Mouse (Mus musculus) intestine, embryonic 16.5 days (tissue): Measurements from ENCODE around the gene Fyn. TPM values are rescaled to one million over a fixed set of nuclear protein-coding genes. Genes with fewer than 3 reads are reported as not detected.
A peak's percentile ranks its signal among the peaks of the same experiment; 100 is the strongest.

Experiments used
- ATAC-seq: fragments of 200-750 bp; cut with Nextera tagmentation; 2 replicates; pipeline ENCODE4 v1.8.0; 2017; ENCODE audit warnings: moderate TSS enrichment, moderate library complexity
- H3K27ac ChIP-seq: fragments of 300-500 bp; sonication (generic); 2 replicates; pipeline ENCODE4 v1.5.1; 2014; ENCODE audit warnings: mild to moderate bottlenecking, low read length
- H3K27me3 ChIP-seq: fragments of 300-500 bp; sonication (generic); replicated peaks from 2 replicates; pipeline ENCODE4 v1.6.1; 2014; ENCODE audit warnings: low read length, control low read depth, mixed read lengths; ENCODE audit not compliant: control insufficient read depth, insufficient read depth
- H3K36me3 ChIP-seq: fragments of 300-500 bp; sonication (generic); 2 replicates; pipeline ENCODE4 v1.6.1; 2014; ENCODE audit warnings: low read length, control low read depth; ENCODE audit not compliant: control insufficient read depth, insufficient read depth
- H3K4me1 ChIP-seq: fragments of 300-500 bp; sonication (generic); 2 replicates; pipeline ENCODE4 v1.6.1; 2014; ENCODE audit warnings: low read length, control low read depth, mixed read lengths; ENCODE audit not compliant: control insufficient read depth, insufficient read depth
- H3K4me2 ChIP-seq: fragments of 300-500 bp; sonication (generic); 2 replicates; pipeline ENCODE4 v1.6.1; 2014; ENCODE audit warnings: low read depth, low read length, control low read depth
- H3K4me3 ChIP-seq: fragments of 300-500 bp; sonication (generic); 2 replicates; pipeline ENCODE4 v1.5.1; 2014; ENCODE audit warnings: mild to moderate bottlenecking, low read length
- H3K9ac ChIP-seq: fragments of 300-500 bp; sonication (generic); 2 replicates; pipeline ENCODE4 v1.6.1; 2014; ENCODE audit warnings: low read depth, low read length
- H3K9me3 ChIP-seq: fragments of 300-500 bp; sonication (generic); 2 replicates; pipeline ENCODE4 v1.6.1; 2016; ENCODE audit warnings: low read length, control low read depth; ENCODE audit not compliant: control insufficient read depth
- WGBS: fragments of 180-500 bp; shearing (Covaris S2); extraction: QIAGEN DNeasy Blood & Tissue Kit; methylation state at CpG from one replicate; pipeline ENCODE4 v1.1.7; 2014; 5-methylcytosine and 5-hydroxymethylcytosine counted together
- polyA plus RNA-seq: library from polyadenylated mRNA; unstranded; fragments of >200 nt; fragmentation: Nextera tagmentation; extraction: Ambion mirVana; gene quantifications from 2 replicates; pipeline ENCODE4 v1.2.1, GENCODE M21; 2015

Gene Fyn
- polyA plus RNA-seq, 1 experiment from 2014 or later, result 16.1 TPM

GRCm38 (mm10) chr10:39387556-39387955, 18.9 kb downstream of the Fyn start:
- H3K4me2 ChIP-seq, result no peak overlapping the region
- H3K4me1 ChIP-seq, result peaks cover 7% of the 10 kb centered on the region
- H3K9me3 ChIP-seq, result 0 out of 2 replicates have a peak, but pooled peaks cover 9% of the 10 kb centered on the region
- no peaks in the 10 kb centered on the region for H3K27me3 ChIP-seq
- ATAC-seq, result no peak
- no peak overlapping the region for H3K9ac ChIP-seq
- H3K36me3 ChIP-seq, result peaks cover 2% of the 10 kb centered on the region; the same call in 1 of the 2 replicates
- no peak overlapping the region for H3K4me3 ChIP-seq
- 78% methylated on average over 11 of the region's 11 CpGs for WGBS
- no peak overlapping the region for H3K27ac ChIP-seq

GRCm38 (mm10) chr10:39388144-39388543, 19.5 kb downstream of the Fyn start:
- 69% methylated on average over 3 of the region's 3 CpGs for WGBS
- H3K4me1 ChIP-seq, result peaks cover 7% of the 10 kb centered on the region
- no peaks in the 10 kb centered on the region for H3K27me3 ChIP-seq
- ATAC-seq, result no peak
- H3K27ac ChIP-seq, result no peak overlapping the region
- H3K4me3 ChIP-seq, result no peak overlapping the region
- no peak overlapping the region for H3K9ac ChIP-seq
- 0 out of 2 replicates have a peak, but pooled peaks cover 9% of the 10 kb centered on the region for H3K9me3 ChIP-seq
- H3K36me3 ChIP-seq, result peaks cover 2% of the 10 kb centered on the region; the same call in 1 of the 2 replicates
- H3K4me2 ChIP-seq, result no peak overlapping the region

GRCm38 (mm10) chr10:39389451-39389891, 20.8 kb downstream of the Fyn start:
- no peak overlapping the region for H3K9ac ChIP-seq
- peaks cover 2% of the 10 kb centered on the region; the same call in 1 of the 2 replicates for H3K36me3 ChIP-seq
- no peak overlapping the region for H3K4me2 ChIP-seq
- 74% methylated on average over 11 of the region's 11 CpGs for WGBS
- peaks cover 9% of the 10 kb centered on the region for H3K4me1 ChIP-seq
- no peak overlapping the region for H3K4me3 ChIP-seq
- ATAC-seq, result no peak
- H3K27me3 ChIP-seq, result no peaks in the 10 kb centered on the region
- H3K27ac ChIP-seq, result no peak overlapping the region
- 0 out of 2 replicates have a peak, but pooled peaks cover 9% of the 10 kb centered on the region for H3K9me3 ChIP-seq

- WGBS, result 86% methylated on average over 7 of the region's 7 CpGs
- Histone ChIP-seq H3K27ac (no peak overlapping the region), H3K36me3 (peaks cover 2% of the 10 kb centered on the region)
Measured at GRCm38 (mm10) chr10:39390541-39390940, 21.9 kb downstream of the Fyn start.

GRCm38 (mm10) chr10:39392900-39393483, 24.3 kb downstream of the Fyn start:
- Histone ChIP-seq H3K4me3 (no peak overlapping the region), H3K27ac (no peak overlapping the region), H3K4me2 (no peak overlapping the region), H3K36me3 (peaks cover 2% of the 10 kb centered on the region), H3K9me3 (0 out of 2 replicates have a peak, but pooled peaks cover 9% of the 10 kb centered on the region), H3K9ac (no peak overlapping the region), H3K27me3 (no peaks in the 10 kb centered on the region), H3K4me1 (0 out of 2 replicates have a peak, but pooled peaks cover 2% of the 10 kb centered on the region)
- WGBS, result 73% methylated on average over 6 of the region's 6 CpGs
- ATAC-seq, result peak; percentile 31; the same call in 1 of the 2 replicates

More at GRCm38 (mm10) chr10:39390541-39390940, 21.9 kb downstream of the Fyn start:
- Histone ChIP-seq H3K4me1 (peaks cover 9% of the 10 kb centered on the region), H3K9me3 (0 out of 2 replicates have a peak, but pooled peaks cover 9% of the 10 kb centered on the region), H3K27me3 (no peaks in the 10 kb centered on the region), H3K4me3 (no peak overlapping the region), H3K9ac (no peak overlapping the region), H3K4me2 (no peak overlapping the region)
- ATAC-seq, result no peak

- ATAC-seq, result no peak
- 92% methylated on average over 5 of the region's 5 CpGs for WGBS
- H3K27ac ChIP-seq, result no peak overlapping the region
- no peak overlapping the region for H3K9ac ChIP-seq
- 0 out of 2 replicates have a peak, but pooled peaks cover 2% of the 10 kb centered on the region for H3K4me1 ChIP-seq
- H3K27me3 ChIP-seq, result no peaks in the 10 kb centered on the region
- no peak overlapping the region for H3K4me3 ChIP-seq
- no peak overlapping the region for H3K4me2 ChIP-seq
- peaks cover 2% of the 10 kb centered on the region for H3K36me3 ChIP-seq
- 0 out of 2 replicates have a peak, but pooled peaks cover 9% of the 10 kb centered on the region for H3K9me3 ChIP-seq
Measured at GRCm38 (mm10) chr10:39395544-39395943, 26.9 kb downstream of the Fyn start.

GRCm38 (mm10) chr10:39398924-39399323, 30.3 kb downstream of the Fyn start:
- Histone ChIP-seq H3K27ac (no peak overlapping the region), H3K4me2 (no peak overlapping the region), H3K4me3 (no peak overlapping the region), H3K9ac (no peak overlapping the region), H3K4me1 (no peaks in the 10 kb centered on the region), H3K27me3 (no peaks in the 10 kb centered on the region), H3K9me3 (no peaks in the 10 kb centered on the region), H3K36me3 (no peaks in the 10 kb centered on the region; the same call in 1 of the 2 replicates)
- 74% methylated on average over 7 of the region's 7 CpGs for WGBS
- ATAC-seq, result no peak

GRCm38 (mm10) chr10:39400155-39400554, 31.5 kb downstream of the Fyn start:
- Histone ChIP-seq H3K27ac (no peak overlapping the region), H3K9me3 (no peaks in the 10 kb centered on the region), H3K27me3 (no peaks in the 10 kb centered on the region), H3K4me1 (peaks cover 4% of the 10 kb centered on the region; the same call in 1 of the 2 replicates), H3K4me2 (no peak overlapping the region), H3K9ac (no peak overlapping the region), H3K4me3 (no peak overlapping the region), H3K36me3 (no peaks in the 10 kb centered on the region; the same call in 1 of the 2 replicates)
- WGBS, result 91% methylated on average over 5 of the region's 5 CpGs
- ATAC-seq, result no peak

- ATAC-seq, result no peak
- H3K4me2 ChIP-seq, result no peak overlapping the region
- 75% methylated on average over 6 of the region's 6 CpGs for WGBS
- no peaks in the 10 kb centered on the region for H3K36me3 ChIP-seq
- H3K4me1 ChIP-seq, result peaks cover 14% of the 10 kb centered on the region
- no peak overlapping the region for H3K4me3 ChIP-seq
- H3K27me3 ChIP-seq, result no peaks in the 10 kb centered on the region
- no peaks in the 10 kb centered on the region for H3K9me3 ChIP-seq
- no peak overlapping the region for H3K9ac ChIP-seq
- no peak overlapping the region for H3K27ac ChIP-seq
Measured at GRCm38 (mm10) chr10:39402487-39402886, 33.8 kb downstream of the Fyn start.
